Comparison of ENCODE assay signal across 8 mouse cellular contexts in genomic region chr4:121213936-121214792, GRCm38 (mm10). TPM values are rescaled to one million over a fixed set of nuclear protein-coding genes. Genes with fewer than 3 reads are reported as not detected.
DNase-seq lines count a peak whose midpoint lies in the region; ATAC-seq and TF ChIP-seq lines count a peak whose summit lies in the region.

No protein-coding gene starts in this region.

- peak; percentile 73; the same call in 1 of the 2 replicates for ATAC-seq in embryonic facial prominence, embryonic 13.5 days (ENCODE audit: insufficient number of reproducible peaks, insufficient read depth, low FRiP score, low TSS enrichment, low read depth)
- peak; percentile 81 for ATAC-seq in heart, embryonic 14.5 days (ENCODE audit: insufficient number of reproducible peaks, insufficient read depth, low FRiP score, low read depth)
- ATAC-seq in liver, postnatal 0 days = peak; percentile 88
- ATAC-seq in neural tube, embryonic 12.5 days (ENCODE audit: low FRiP score, low read depth) = peak; percentile 88

- H3K27me3 ChIP-seq in E14TG2a.4 (ENCODE audit: insufficient read depth, low read length) = no peaks in the 10 kb centered on the region
- H3K27me3 ChIP-seq in embryonic facial prominence, embryonic 13.5 days = peaks cover 9% of the 10 kb centered on the region; the same call in 1 of the 2 replicates
- H3K27me3 ChIP-seq in heart, embryonic 14.5 days (ENCODE audit: control insufficient read depth, insufficient read depth, low read length) = no peaks in the 10 kb centered on the region; the same call in 1 of the 2 replicates
- no peaks in the 10 kb centered on the region for H3K27me3 ChIP-seq in liver, postnatal 0 days (ENCODE audit: insufficient read depth, low read length)
- H3K27me3 ChIP-seq in neural tube, embryonic 12.5 days (replicated peaks) = no peaks in the 10 kb centered on the region

- 2% methylated on average over 36 of the region's 36 CpGs for WGBS in embryonic facial prominence, embryonic 13.5 days
- WGBS in heart, embryonic 14.5 days = under 1% methylated on average over 36 of the region's 36 CpGs
- under 1% methylated on average over 34 of the region's 36 CpGs for WGBS in liver, postnatal 0 days (ENCODE audit: insufficient replicate concordance)
- 2% methylated on average over 36 of the region's 36 CpGs for WGBS in neural tube, embryonic 12.5 days

- H3K4me3 ChIP-seq in E14TG2a.4 (replicated peaks; ENCODE audit: low read length) = peak overlapping the region; percentile 98
- H3K4me3 ChIP-seq in embryonic facial prominence, embryonic 13.5 days = peak overlapping the region; percentile 95
- H3K4me3 ChIP-seq in heart, embryonic 14.5 days (ENCODE audit: control insufficient read depth in 1 of 2, insufficient read depth in 1 of 2, low read depth in 1 of 2, low read length in 2 of 2) = peak overlapping the region; percentile 63 to 95
- peak overlapping the region; percentile 98 for H3K4me3 ChIP-seq in liver, postnatal 0 days (ENCODE audit: low read depth, low read length)
- peak overlapping the region; percentile 71 for H3K4me3 ChIP-seq in neural tube, embryonic 12.5 days

- peak overlapping the region; percentile 87 for H3K4me2 ChIP-seq in embryonic facial prominence, embryonic 13.5 days
- peak overlapping the region; percentile 90 for H3K4me2 ChIP-seq in heart, embryonic 14.5 days (ENCODE audit: low read length)
- H3K4me2 ChIP-seq in liver, postnatal 0 days (ENCODE audit: low read depth, low read length) = peak overlapping the region; percentile 62
- H3K4me2 ChIP-seq in neural tube, embryonic 12.5 days (replicated peaks) = peak overlapping the region; percentile 82

- H3K9ac ChIP-seq in embryonic facial prominence, embryonic 13.5 days = peak overlapping the region; percentile 98
- peak overlapping the region; percentile 98 for H3K9ac ChIP-seq in heart, embryonic 14.5 days (ENCODE audit: low read length)
- H3K9ac ChIP-seq in liver, postnatal 0 days (replicated peaks) = peak overlapping the region; percentile 96
- H3K9ac ChIP-seq in neural tube, embryonic 12.5 days = peak overlapping the region; percentile 87

- TF ChIP-seq EP300 in liver, postnatal 0 days (IDR thresholded peaks at IDR 0.05; ENCODE audit: low read depth) = peak; percentile 89

- no peak for TF ChIP-seq CTCF in E14TG2a.4 (conservative IDR thresholded peaks at IDR 0.05; ENCODE audit: low read length)
- peak; percentile 42 for TF ChIP-seq CTCF in liver, postnatal 0 days (IDR thresholded peaks at IDR 0.05; ENCODE audit: low read depth)

- DNase-seq in adrenal gland, adult 8-10 months = peak; percentile 45
- peak; percentile 56 to 74 for DNase-seq in kidney, postnatal 36 days
- peak; percentile 78 for DNase-seq in liver, postnatal 0 days
- DNase-seq in thymus, postnatal 14 days = peak; percentile 70

- no peaks in the 10 kb centered on the region for H3K9me3 ChIP-seq in E14TG2a.4 (ENCODE audit: low read length)
- no peaks in the 10 kb centered on the region for H3K9me3 ChIP-seq in embryonic facial prominence, embryonic 13.5 days
- H3K9me3 ChIP-seq in heart, embryonic 14.5 days (ENCODE audit: control insufficient read depth, low read length) = no peaks in the 10 kb centered on the region
- H3K9me3 ChIP-seq in liver, postnatal 0 days (ENCODE audit: low read length) = no peaks in the 10 kb centered on the region
- H3K9me3 ChIP-seq in neural tube, embryonic 12.5 days = no peaks in the 10 kb centered on the region

- H3K27ac ChIP-seq in embryonic facial prominence, embryonic 13.5 days = peak overlapping the region; percentile 91
- peak overlapping the region; percentile 57 to 94 for H3K27ac ChIP-seq in heart, embryonic 14.5 days (replicated peaks in 1 of 2; ENCODE audit: control insufficient read depth in 1 of 2, insufficient read depth in 1 of 2, low read depth in 2 of 2, low read length in 2 of 2)
- H3K27ac ChIP-seq in liver, postnatal 0 days (ENCODE audit: low read depth) = peak overlapping the region; percentile 82
- peak overlapping the region; percentile 72; the same call in 1 of the 2 replicates for H3K27ac ChIP-seq in neural tube, embryonic 12.5 days

- H3K4me1 ChIP-seq in E14TG2a.4 (replicated peaks; ENCODE audit: low read depth, low read length) = peaks cover 54% of the 10 kb centered on the region
- peaks cover 18% of the 10 kb centered on the region for H3K4me1 ChIP-seq in embryonic facial prominence, embryonic 13.5 days
- H3K4me1 ChIP-seq in heart, embryonic 14.5 days (ENCODE audit: control insufficient read depth in 2 of 2, insufficient read depth in 2 of 2, low read length in 2 of 2) = peaks cover 4 to 28% of the 10 kb centered on the region in 2 experiments
- peaks cover 23% of the 10 kb centered on the region for H3K4me1 ChIP-seq in liver, postnatal 0 days (ENCODE audit: insufficient read depth)
- peaks cover 16% of the 10 kb centered on the region for H3K4me1 ChIP-seq in neural tube, embryonic 12.5 days

- peaks cover 13% of the 10 kb centered on the region; the same call in 1 of the 2 replicates for H3K36me3 ChIP-seq in E14TG2a.4 (ENCODE audit: insufficient read depth, low read length)
- H3K36me3 ChIP-seq in embryonic facial prominence, embryonic 13.5 days = no peaks in the 10 kb centered on the region
- H3K36me3 ChIP-seq in heart, embryonic 14.5 days (ENCODE audit: control insufficient read depth, insufficient read depth, low read length) = no peaks in the 10 kb centered on the region
- H3K36me3 ChIP-seq in liver, postnatal 0 days (replicated peaks; ENCODE audit: insufficient read depth, low read length) = no peaks in the 10 kb centered on the region
- H3K36me3 ChIP-seq in neural tube, embryonic 12.5 days = no peaks in the 10 kb centered on the region

RNA-seq across cellular contexts. Expression of gene Rlf, which starts 0.7 kb away (rescaled TPM):
- total RNA-seq in adrenal gland, adult 8-10 months (2022) = 10 to 100 TPM; 13.5 to 21.6 (median 17.0) TPM
- 32.4 and 34.1 TPM in 2 replicates for polyA plus RNA-seq in embryonic facial prominence, embryonic 13.5 days (2015; fragmentation: Nextera tagmentation; extraction: Ambion mirVana)
- 18.3 and 18.5 TPM in 2 replicates for polyA plus RNA-seq in heart, embryonic 14.5 days (2014; fragmentation: Nextera tagmentation; extraction: Ambion mirVana)
- 4.0 and 5.1 TPM in 2 replicates for polyA plus RNA-seq in liver, postnatal 0 days (2015; fragmentation: Nextera tagmentation; extraction: Ambion mirVana)
- polyA plus RNA-seq in neural tube, embryonic 12.5 days (2016; fragmentation: Nextera tagmentation; extraction: Ambion mirVana) = 34.4 and 34.8 TPM in 2 replicates

Comparison
In these comparisons a context has a peak if more than half of its experiments do, and no peak if none do; other contexts are left out.
1. Peak in every context shown above with its lines: DNase-seq, ATAC-seq, H3K4me3 ChIP-seq and H3K27ac ChIP-seq.